Mouse (Mus musculus) heart, adult 8-10 months (tissue): Measurements from ENCODE around the gene Svip. TPM values are rescaled to one million over a fixed set of nuclear protein-coding genes. Genes with fewer than 3 reads are reported as not detected.

Source experiments
- DNase-seq: peaks from one replicate; pipeline ENCODE4 v3.0.0; 2022; ENCODE audit warnings: low spot score
- total RNA-seq, 4 experiments: library from RNA; stranded (reverse); gene quantifications; 2 replicates each; pipeline ENCODE4 v1.2.4; 2022

The Svip gene
- total RNA-seq, 4 experiments from 2014 or later = 25.0 to 32.3 (median 28.9) TPM

DNA sequence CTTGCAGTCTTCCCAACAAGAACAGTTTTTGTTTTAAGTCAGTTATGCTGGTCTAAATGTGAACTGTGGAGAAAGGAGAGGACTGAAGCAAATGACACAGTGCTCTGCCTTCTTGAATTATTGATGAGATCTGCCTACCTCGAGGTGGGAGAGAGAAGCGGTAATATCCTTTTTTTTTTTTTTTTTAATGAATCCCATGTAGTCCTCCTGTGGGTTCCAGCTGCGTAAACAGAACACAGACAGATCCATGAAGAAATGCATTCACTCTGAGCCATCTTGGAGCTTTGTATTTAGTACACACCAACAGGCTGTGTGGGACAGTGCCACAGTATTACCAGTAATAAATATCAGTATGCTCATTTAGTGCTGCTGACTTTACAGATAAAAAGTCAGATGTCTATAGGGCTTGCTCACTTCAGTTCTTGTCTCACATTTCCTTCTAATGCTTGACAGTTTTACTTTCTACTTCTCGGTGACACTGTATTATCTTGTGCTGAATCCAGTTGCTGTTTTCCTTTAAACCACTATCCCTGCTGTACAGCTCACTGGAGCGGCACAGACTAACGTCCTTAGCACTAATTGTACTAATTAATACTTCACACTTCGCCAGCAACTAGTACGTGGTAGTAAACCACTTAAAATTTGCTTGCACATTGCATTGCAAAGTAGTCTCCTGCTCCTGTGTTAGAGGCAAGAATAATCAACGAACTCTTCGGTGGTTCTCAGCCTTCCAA, 43.4 kb downstream of the Svip start:
- no peak for DNase-seq

DNA sequence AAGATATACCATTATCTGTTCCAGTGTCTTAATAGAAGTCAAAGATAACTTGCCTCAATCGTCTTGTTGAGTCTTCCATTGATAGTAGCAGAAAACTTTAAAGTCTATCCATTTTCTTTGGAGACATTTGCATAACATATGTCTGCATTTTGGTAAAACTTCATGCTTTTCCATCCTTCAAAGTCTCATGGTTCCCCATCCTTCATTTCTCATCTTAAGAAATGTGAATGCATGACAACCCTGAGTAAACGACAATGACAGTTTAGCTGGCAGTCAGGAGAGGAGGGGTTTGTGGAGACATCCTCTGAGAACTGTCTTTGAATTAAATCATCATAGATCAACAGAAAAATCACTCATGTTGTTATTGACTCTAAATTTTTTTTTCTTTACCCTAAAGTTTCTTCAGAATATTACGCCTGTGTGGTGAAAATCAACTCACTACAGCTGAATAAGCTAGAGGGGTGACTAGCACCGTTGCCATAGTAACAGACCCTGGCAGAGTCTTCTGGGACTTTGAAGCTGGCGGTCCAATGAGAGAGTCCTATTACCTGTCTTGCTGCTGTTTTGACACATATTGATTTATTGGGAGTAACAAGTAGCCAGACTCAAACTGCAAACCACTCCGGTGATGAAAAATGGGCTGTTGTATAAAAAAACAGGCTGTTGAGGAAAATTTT, 45.0 kb downstream of the Svip start:
- no peak for DNase-seq

DNA sequence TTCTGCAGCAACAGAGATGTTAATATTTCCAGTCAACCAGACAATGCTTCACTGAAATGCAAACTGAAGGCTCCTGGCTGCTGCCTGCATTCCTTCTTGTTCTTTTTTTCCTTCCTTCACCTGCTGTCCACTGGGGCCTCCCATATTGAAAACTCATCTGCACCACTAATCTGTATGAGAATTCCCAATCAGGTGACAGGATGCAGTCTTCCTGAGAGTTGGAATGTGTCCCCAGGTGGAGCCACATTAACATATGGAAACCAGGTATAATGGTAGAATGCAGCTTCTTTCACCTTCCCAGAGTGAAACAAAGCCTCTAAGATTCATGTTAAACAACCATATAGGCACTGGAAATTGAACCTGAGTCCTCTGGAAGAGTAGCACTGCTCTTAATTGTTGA, 48.1 kb downstream of the Svip start:
- DNase-seq = no peak

DNA sequence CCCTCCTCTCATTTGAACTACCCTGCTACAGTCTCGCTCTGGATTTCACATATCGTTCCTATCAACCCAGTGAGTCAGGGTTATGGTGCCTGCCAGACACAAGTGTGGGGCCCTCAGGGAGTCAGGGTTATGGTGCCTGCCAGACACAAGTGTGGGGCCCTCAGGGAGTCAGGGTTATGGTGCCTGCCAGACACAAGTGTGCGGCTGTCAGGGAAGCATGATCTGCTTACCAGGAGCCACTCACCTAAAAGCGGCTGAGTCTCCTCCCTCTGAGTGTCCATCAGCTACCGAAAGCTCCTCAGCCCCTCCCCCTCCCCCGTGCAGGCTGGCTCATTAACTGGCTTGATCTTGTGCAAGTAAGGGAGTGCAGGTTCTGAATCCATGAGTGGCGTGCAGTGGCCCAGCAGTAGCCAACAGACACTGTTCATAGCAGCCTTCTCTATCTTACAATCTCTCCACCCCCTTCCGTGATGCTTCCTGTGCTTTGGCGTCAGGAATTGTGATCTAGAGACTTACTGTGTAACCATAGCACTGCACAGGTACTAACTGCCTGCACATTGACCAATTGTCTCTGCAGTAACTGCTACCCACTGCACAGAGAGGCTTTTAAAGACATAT, 50.3 kb downstream of the Svip start:
- DNase-seq = no peak

Other genes with a start within 250 kb of the Svip start
- 1 to 10 TPM; 3.2 to 4.7 (median 4.4) TPM for gene Gas2, start 144.0 kb downstream of the Svip start, total RNA-seq
- gene Fancf, start 143.8 kb downstream of the Svip start, total RNA-seq = 1 to 10 TPM; 1.1 to 2.3 (median 1.9) TPM
- gene 1700015G11Rik, start 9.7 kb upstream of the Svip start, total RNA-seq = not detected